Mouse (Mus musculus) heart, postnatal 0 days (tissue): ENCODE measurements around the gene Gm16253.

Source experiments
- CTCF ChIP-seq: IDR thresholded peaks from 2 replicates; pipeline ENCODE4 v1.5.1; 2016; ENCODE audit warnings: antibody characterized with exemption, control low read depth, low read depth
- EP300 ChIP-seq: IDR thresholded peaks from 2 replicates; pipeline ENCODE4 v1.6.1; 2016; ENCODE audit warnings: antibody characterized with exemption, low read depth

- no peak for TF ChIP-seq CTCF
- TF ChIP-seq EP300, result peak; percentile 35; the same call in 1 of the 2 replicates
Measured at GRCm38 (mm10) chr3:96558668-96559196, 18.1 kb upstream of the Gm16253 start.
